Mouse (Mus musculus) adipocyte (in vitro differentiated cells): ENCODE measurements at regions not wholly inside any gene's neighbourhood (a gene's known extent, or its start where the extent isn't known, plus 50 kb on each side); places are given as distances from the start of the nearest gene placed in this dataset.
"Not testable (repeated sequence)": the region's sequence is repeated elsewhere in the genome, so short reads cannot be mapped to it uniquely, and the experiment has no call there.

Experiments
- DNase-seq: peaks from one replicate; pipeline ENCODE4 v3.0.0-alpha.2; 2016; ENCODE audit warnings: low spot score

DNA sequence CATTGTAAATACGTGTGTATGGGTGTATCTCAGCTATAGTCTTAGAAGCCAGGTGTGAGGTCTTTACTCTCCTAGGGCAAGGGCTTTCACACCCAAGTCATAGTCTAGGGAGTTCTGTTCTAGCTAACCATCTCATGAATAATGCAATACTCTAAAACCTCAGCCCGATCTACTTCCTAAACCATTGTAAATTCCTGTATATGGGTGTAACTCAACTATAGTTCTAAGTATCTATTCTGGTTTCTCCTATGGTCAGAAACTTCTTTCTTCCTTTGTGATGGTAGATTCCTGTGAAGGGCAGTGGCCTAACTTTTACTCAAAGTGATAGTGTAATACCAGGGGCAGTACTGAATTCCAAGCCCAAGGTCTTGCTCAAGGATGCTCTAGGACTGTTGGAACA, 58.7 kb upstream of the Srd5a3 start:
- DNase-seq, result not testable (repeated sequence)

DNA sequence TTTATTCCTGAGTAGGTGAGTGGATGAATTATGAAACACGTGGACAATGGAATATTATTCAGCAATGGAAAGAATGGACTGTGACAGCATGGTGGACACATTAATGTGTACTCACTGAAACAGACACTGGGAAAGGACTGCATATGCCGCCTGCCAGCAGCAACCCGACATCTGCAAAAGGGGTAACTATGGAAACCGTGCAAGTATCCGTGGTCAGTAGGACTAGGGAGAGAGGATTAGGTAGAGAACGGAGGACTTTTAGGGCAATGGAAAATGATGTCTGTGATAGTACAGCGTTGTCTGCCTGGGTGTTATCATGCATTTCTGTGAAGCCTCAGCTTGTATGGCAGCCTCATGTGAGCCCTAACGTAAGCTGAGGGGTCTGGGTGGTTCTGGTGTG, 59.6 kb upstream of the Srd5a3 start:
- DNase-seq, result no peak

DNA sequence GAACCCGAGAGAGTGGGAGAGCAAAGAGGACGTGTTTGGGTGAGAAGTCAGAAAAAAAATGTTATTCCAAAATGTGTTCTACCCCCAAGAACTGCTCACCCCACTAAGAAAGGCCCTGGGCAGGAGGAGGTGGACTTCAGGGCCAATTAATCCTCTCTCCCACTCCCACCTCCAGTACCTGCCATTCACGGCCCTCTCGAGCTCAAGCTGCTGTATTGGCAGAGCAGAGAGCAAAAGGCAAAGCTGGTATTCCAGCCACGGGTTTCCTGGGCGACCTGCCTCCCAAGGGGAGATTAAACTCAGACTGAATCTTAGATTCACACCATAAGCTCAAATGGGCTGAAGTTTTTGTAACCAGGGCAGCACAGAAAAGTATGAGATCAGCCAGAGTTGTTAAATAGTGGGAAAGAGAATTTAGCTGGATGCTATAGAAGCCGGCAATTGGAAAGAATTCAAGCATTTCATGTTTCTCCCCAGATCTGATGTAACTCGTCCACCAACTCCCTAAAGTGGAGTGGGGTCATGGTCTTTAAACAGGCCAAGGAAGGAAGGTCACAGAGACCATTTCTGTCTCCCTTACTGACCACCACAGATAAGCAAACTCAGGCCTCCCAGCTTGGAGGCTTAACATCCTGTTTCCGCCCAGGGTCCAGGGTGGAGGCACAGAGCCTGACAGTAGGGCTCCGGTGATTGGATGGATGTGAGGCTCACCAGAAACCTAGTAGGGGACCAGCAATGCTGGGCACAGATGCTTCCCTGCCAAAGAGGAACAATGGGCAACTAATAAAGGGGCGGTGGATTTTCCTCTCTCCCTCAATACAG, 60.7 kb upstream of the Srd5a3 start:
- no peak for DNase-seq

DNA sequence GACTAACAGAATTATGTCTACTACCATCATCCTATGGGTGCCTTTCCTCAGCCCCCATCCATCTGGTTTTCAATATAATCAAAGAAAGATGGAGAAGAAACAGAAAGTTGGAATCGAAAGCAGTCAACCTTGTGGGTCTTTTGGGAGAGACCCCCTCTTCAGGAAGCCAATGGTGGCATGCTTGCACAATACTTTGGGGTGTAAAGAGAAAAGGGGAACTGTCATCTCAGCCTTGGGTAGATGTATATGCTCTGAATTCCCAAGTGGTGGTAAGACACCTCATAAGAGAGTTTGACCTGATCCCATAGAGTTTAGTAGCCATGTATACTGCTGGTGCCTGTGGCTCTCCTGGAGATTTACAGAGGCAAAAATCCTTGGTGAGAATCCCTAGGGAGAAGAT, 61.6 kb upstream of the Srd5a3 start:
- no peak for DNase-seq

DNA sequence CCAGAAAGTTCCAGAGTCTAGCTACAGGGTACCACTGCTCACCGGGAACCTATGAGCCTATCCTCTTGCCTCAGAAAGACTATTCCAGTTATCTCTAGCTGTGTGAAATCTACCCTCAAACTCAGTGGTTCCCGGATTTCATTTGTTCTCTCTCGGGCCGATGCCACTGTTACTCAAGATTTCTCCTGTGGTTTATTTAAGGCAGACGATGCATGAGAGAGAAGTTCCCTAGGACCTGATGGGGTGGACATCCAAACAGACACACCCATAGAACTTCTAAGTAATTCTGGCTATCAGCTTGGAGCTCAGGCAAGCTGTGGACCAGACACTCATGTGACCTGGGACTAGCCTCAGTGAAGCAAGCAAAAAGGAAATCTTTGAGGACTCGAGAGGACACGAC, 63.8 kb upstream of the Srd5a3 start:
- DNase-seq, result no peak

DNA sequence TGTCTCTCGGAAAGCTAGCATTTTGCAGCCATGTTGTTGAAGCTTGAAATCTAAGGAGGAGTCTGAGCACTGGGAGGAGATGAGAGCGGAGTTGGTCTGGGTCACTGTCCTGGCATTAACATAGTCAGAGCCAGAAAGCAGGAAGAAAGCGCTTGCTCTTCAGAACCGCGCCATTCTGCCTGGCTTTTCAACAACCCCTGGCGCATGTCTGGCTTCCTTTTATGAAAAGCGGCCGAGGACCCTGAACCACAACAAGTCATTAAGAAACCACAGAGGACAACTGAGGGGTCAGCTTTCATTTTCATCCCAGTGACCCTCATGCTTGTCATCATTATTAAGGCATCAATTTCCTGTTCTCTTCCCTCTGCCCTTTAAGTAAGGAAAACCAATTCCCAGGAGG, 64.7 kb upstream of the Srd5a3 start:
- no peak for DNase-seq

DNA sequence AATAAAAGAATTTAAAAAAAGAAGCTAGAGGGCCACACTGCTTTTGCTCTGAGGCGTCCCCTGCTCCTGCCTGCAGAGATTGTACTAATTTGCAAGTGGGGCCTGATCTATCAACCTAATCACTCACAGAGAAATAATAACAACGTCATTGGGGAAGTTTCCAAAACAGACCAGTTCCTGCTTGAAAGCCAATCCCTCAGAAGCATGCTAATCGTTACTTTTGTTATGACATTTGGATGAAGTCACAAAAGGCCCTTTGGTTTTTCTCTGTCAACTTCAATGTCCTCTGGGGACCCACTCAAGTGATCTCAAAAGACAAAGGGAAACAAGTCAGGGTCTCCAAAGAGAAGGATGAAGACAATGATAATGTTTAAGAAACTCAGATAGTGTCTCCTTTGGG, 72.2 kb upstream of the Srd5a3 start:
- DNase-seq, result no peak

DNA sequence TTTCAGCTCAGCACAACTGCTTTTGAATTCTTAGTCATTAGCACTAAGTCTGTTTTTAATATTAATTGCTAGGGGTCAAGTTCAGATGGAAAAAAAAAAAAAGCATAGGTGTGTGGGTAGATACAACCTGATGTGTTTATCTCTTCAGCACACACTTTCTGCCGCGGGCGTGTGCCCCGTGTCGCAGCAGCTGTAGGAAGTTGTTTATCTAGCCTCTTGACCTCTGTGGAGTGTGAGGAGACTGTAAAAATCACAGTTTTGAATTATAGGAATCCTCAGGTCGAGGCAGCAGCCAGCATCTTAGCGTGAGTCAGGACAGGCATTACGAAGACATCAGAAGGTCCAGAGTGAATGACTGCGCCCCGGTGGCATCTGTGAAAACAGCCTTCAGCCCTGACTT, 72.8 kb upstream of the Srd5a3 start:
- no peak for DNase-seq

DNA sequence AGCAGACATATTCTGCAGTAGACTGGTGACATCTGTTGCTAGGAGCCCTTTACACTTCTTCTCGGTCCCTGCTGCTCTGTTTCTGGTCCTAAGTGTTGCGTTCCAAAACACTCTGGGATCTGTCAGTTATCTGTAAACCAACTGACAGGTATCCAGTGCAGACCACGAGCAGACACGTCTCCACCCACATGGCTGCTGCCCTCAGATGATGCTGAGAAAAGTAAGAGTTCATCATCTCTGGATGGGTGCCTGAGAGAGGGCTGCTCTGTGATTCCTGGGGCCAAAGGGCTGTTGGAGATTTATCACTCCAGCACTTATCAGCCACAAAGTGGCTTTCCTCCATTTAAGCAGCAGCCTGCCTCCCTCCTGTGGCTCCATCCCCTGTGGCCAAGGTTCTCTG, 74.3 kb upstream of the Srd5a3 start:
- DNase-seq, result no peak

DNA sequence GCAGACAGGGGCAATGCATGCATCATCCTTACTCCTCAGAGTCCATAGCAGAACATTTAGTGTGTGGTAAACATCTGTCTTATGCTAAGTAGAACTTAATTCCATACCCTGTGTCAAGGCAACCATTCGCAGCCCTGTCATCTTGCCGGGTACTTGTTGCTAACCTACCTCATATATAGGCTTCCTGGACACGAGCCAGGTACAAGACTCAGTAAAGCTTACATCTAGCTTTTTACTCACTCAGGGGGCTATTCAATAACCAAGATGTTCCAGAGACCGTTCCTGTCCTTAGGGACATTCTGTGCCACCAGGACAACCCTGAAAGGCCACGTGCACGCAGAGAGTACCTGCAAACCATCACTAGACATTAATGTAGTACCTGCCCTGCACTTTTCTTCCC, 74.8 kb upstream of the Srd5a3 start:
- DNase-seq, result no peak

DNA sequence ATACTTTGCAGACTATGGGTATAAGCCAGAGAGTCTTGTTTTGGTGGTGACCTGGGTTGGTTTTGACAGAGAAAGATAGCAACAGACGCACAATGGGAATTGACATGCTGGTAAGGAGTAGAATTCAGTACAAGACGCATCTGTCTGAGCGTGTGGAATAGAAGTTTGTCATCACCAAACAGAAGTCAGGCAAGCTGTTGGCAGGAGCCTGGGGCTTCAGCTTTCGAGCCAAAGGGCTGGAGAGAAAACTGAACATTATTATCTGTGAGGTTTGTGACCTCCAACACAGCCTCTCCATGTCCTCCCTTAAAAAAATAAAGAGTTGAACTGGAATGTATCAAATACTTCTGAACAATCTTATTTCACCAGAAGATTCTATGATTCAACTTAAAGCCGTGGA, 75.4 kb upstream of the Srd5a3 start:
- DNase-seq, result no peak

DNA sequence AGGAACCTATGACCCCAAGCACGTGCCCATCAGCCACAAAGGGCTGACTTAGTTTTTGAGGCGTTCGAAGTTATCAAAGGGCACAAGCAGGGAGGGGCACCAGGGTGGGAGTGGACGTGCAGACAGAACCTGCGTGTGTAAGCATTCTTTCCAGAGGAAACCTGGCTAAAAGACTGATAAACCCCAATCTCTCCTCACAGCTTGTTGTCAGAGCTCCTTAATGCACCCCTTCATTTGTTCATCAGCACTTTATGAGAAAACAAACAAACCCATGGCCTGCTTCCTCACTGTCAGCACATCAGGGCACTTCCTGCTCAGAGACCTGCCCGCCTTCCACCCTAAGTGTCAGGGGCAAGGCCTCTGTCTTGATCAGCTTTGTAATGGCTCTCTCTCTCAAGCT, 76.6 kb upstream of the Srd5a3 start:
- no peak for DNase-seq

DNA sequence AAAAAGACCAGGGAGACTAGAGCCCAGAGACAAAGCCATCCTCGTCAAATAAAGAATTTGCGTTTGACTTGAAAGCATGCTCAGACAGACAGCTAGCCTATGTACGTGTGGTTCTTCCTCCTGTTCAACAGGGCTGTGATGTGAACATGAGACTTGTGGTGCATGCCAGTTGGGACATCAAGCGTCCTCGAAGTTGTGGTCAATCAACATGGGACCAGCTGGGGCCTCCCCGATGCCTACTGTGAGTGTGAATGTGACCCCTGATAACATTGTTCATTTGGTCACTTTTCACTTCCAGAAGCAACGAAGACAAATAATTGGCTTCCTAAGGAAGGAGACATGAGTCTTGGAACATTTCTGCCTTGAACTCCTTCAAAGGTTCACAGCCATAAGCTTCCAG, 79.8 kb upstream of the Kdr start:
- no peak for DNase-seq

DNA sequence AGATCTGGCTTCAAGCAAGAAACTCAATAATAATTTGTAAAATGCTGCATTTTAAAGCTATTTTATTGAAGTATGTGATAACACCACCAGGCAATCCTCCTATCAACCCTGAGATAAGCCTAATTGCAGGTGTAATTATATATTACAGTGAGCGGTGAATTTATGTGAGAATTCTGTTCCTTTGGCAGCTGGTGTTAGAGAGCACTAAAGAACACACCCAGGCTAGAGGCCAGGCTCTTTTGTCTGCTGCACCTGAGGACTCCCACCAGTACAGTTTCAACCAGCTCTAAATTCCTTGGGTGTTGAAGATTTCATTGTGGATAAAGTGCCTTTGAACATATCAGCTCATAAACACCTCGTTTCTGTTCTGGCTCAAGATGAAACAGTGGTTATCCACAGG, 77.6 kb upstream of the Kdr start:
- DNase-seq, result no peak

DNA sequence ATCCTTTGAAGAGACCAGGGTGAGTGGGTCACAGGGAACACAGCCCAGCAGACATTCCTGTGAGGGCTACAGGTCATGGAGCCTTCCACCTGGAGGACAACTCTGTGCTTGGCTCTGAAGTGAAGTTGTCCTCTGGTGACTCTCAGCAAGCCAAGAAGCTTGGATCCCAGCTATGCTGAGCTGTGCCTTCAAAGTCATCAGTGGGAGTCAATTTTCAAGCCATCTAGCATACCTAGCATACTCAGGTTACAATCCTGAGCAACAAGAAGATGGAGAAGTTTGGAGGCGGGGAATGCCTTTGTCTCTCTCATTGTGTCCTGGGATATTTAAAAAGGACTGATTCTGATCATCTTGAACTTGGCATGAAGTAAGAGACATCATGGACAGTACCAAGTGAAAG, 74.5 kb upstream of the Kdr start:
- DNase-seq, result no peak

DNA sequence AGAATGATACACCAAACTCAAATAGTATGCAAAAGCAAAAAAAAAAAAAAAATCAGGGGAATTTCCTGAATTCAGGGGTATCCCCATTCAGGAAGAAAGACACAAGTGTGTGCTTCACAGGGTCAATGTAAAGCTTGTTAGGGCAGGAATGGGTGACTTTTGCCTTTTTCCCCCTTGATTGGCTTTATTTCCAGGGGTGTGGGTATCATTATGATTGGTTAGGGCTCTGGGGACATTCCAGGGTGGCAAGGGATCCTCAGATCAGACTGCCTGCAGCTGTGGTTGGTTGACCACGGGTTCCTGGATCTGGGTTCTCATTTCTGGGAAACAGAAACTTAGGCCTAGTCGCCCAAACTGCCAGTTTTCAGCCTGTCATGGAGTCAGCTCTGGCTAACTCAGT, 73.4 kb upstream of the Kdr start:
- no peak for DNase-seq

DNA sequence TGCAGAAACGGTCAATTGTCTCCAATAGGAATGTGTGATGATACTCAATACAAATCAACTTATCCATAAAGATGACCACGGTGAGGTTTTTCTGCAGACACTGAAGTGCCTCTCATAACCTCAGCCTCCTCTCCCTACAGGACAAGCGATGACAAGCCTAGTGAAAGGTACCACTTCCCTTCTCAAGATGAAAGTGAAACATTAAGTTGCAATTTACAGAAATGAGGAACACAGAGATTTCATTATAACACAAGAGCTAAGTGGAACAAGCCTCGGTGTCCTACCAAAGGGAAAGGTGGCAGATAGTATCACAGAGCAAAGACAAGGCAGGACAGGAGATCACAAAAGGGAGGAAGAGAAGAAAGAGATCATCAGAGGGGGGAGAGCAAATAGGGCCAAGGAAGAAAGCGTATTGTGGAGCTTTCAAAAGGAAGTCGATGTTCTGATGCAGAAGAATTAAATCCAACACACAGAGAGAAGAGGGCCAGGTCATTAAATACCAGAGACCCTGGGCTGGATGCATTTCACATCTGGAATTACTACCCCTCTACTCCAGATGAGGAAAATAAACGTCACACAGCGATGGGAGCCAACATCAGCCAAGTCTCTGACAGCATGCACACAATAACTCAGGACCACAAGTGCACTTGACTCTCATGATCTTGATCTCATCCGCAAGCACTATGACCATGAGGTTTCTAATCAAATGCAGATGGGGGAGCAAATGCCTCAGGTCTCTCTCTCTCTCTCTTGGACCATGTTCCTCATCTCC, 70.0 kb upstream of the Kdr start:
- DNase-seq, result no peak

DNA sequence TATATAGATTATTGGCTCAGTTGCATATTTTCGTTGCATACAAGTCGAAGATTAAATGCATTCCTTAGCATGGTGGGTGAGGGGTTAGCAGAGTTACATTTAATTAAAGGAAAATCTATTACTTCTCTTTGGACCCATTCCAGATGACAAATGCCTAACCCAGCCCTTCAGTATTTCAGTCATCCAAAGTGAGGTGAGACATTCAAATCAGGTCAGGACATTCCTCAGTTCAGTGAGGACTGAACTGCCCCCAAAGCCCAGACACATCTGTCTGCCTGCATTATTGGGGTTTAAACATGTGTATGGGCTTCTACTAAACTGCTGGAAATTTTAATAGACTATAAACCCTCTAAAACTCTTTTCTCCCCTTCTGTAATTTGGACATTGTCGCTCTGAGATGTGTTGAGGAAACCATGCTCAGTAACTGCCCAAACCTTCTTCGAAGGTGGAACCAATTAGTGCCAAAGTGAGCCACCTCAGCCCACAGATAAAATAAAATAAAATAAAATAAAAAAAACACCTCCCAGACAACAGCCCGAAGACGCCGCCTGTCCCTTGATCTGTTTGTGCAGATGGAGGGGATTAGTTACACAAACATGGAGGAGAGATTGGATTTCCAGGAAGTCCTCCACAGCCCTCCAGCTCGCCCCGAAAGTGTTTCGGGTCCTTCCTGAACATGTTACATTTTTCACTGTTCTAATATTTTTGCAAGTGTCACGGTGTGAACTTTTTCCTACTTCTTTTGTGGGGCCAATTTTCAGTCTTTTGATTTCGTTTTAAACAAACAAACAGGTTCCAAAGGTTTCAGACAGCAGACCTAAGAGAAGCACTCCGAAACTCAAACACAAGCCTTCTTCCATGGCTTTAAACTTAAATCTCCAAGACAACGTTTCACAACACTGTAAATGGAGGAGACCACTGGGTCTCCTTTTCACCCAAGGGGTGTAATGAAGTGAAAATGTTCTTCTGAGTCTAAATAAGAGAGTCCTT, 65.6 kb upstream of the Kdr start:
- DNase-seq, result no peak

DNA sequence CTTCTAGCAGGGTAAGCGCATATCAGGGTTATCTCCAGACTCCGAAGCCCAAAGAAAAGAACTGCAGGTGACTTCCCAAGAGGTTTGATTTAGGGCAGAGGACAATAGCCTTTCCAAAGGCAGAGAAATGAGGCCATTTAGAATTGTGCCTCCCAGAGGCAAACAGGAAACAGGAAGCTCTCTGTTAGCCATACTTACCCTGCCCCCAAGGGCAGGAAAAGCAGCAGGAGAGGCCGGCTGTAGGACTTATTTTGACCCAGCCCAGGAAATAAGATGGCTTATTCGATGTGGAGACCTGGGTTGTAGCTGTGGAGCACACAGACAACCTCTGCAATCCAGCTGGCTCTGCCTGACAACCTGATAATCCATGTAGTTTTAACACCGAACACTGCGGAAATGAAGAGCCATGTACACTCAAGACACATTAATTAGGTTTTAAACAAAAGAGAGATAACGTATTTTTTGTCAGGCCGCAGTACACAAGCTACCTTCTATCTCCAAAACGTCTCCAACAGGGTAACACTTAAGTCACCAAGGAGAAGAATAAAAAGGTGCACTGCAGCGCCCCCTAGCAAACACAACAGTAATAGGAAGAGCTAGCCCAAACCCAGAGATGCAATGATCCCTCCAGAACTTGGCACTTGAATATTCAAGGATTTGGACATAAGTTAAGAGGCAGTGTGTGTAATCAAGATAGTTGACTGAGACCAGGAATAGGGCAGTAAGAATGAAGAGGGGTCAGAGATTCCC, 62.4 kb upstream of the Kdr start:
- peak; percentile 16 for DNase-seq

DNA sequence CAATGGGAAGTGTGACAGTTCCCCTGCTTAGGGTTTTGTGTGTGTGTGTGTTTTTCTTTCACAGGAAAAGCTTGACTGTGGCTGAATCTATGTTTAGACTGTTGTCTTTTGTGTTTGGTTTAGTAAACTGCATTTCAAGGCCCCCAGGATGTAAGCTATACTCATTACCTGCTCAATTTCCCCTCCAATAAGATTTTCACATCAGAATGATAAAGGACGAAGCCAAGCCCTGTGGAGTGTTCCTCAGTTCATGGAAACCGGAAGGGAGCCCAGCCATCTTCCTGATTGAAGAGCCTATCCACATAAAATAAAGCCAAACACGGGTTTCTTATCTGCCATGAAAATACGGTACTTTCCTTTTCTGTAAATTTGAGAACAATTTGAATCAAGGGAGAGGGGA, 50.5 kb upstream of the Kdr start:
- DNase-seq, result no peak
